Mouse (Mus musculus) hindbrain, embryonic 11.5 days (tissue): ENCODE data around the gene Crebzf. TPM values are rescaled to one million over a fixed set of nuclear protein-coding genes. Genes with fewer than 3 reads are reported as not detected.
A peak's percentile ranks its signal among the peaks of the same experiment; 100 is the strongest.

Experiments
- ATAC-seq: fragments of 200-750 bp; cut with Nextera tagmentation; 2 replicates; pipeline ENCODE4 v1.8.0; 2017; ENCODE audit warnings: mild to moderate bottlenecking, moderate TSS enrichment, moderate library complexity; ENCODE audit not compliant: low FRiP score
- DNase-seq: peaks from one replicate; pipeline ENCODE4 v3.0.0-alpha.2; 2015; ENCODE audit warnings: low spot score
- H3K27ac ChIP-seq: fragments of 300-500 bp; sonication (generic); 2 replicates; pipeline ENCODE4 v1.5.1; 2014; ENCODE audit warnings: mild to moderate bottlenecking, low read depth, low read length
- H3K27me3 ChIP-seq: fragments of 300-500 bp; sonication (generic); 2 replicates; pipeline ENCODE4 v1.6.1; 2014; ENCODE audit warnings: mild to moderate bottlenecking, low read length, moderate library complexity, mixed read lengths; ENCODE audit not compliant: control insufficient read depth, insufficient read depth
- H3K36me3 ChIP-seq: fragments of 300-500 bp; sonication (generic); 2 replicates; pipeline ENCODE4 v1.6.1; 2014; ENCODE audit warnings: mild to moderate bottlenecking, low read length, moderate library complexity, mixed read lengths; ENCODE audit not compliant: control insufficient read depth, insufficient read depth
- H3K4me1 ChIP-seq: fragments of 300-500 bp; sonication (generic); replicated peaks from 2 replicates; pipeline ENCODE4 v1.6.1; 2014; ENCODE audit warnings: low read length, mixed read lengths; ENCODE audit not compliant: control insufficient read depth, insufficient read depth
- H3K4me2 ChIP-seq: fragments of 300-500 bp; sonication (generic); replicated peaks from 2 replicates; pipeline ENCODE4 v1.6.1; 2014; ENCODE audit warnings: mild to moderate bottlenecking, low read depth, low read length
- H3K4me3 ChIP-seq: fragments of 300-500 bp; sonication (generic); 2 replicates; pipeline ENCODE4 v1.5.1; 2014; ENCODE audit warnings: low read depth, low read length
- H3K9ac ChIP-seq: fragments of 300-500 bp; sonication (generic); 2 replicates; pipeline ENCODE4 v1.6.1; 2014; ENCODE audit warnings: low read depth, low read length
- H3K9me3 ChIP-seq: fragments of 300-500 bp; sonication (generic); 2 replicates; pipeline ENCODE4 v1.6.1; 2016; ENCODE audit warnings: low read length; ENCODE audit not compliant: control insufficient read depth
- WGBS: fragments of 180-500 bp; shearing (Covaris S2); extraction: QIAGEN DNeasy Blood & Tissue Kit; methylation state at CpG from one replicate; pipeline ENCODE4 v1.1.7; 2014; 5-methylcytosine and 5-hydroxymethylcytosine counted together
- polyA plus RNA-seq: library from polyadenylated mRNA; unstranded; fragments of >200 nt; fragmentation: Nextera tagmentation; extraction: Ambion mirVana; gene quantifications from 2 replicates; pipeline ENCODE4 v1.2.1, GENCODE M21; 2014

The Crebzf gene
- polyA plus RNA-seq = 48.8 and 59.3 TPM in 2 replicates

DNA sequence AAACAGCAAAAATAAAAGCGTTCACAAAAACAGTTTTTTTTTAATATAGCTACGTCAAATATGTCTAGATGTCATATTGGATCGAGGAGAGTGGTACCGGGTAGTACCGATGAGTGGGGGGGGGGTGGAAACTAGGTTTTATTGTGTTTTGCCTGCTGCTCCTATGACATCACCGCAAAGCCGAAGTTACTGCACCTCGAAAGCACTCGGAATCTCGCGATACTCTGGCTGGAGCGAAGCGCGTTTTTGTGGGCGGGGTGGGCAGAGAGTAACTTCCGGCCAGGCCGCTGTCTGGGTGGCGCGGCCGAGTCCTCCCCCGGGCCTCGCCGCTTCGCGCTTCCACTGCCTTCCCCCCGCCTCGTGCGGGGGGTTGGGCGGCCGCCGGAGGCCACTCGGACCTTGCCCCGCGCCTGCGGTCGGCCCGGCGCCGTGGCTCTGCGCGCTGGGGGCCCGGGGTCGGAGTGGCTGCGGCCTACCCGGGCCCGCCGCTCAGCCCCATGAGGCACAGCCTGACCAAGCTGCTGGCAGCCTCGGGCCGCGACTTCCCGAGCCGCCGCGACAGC, at the start of gene Crebzf:
Gene Crebzf (plus strand): TSS at position 212 of the 563 bp plus-strand sequence.
- no peaks in the 10 kb centered on the region for H3K27me3 ChIP-seq
- no peaks in the 10 kb centered on the region for H3K4me1 ChIP-seq
- ATAC-seq (peak; percentile 96), DNase-seq (peak; percentile 98)
- no peaks in the 10 kb centered on the region for H3K9me3 ChIP-seq
- peak within 1 kb of the TSS; percentile 85 for H3K4me2 ChIP-seq
- H3K36me3 ChIP-seq = no peaks in the 10 kb centered on the region
- H3K27ac ChIP-seq = peak within 1 kb of the TSS; percentile 95
- H3K9ac ChIP-seq = peak within 1 kb of the TSS; percentile 98
- peak within 1 kb of the TSS; percentile 98 for H3K4me3 ChIP-seq
- 0% methylated on average over 44 of the region's 54 CpGs for WGBS

DNA sequence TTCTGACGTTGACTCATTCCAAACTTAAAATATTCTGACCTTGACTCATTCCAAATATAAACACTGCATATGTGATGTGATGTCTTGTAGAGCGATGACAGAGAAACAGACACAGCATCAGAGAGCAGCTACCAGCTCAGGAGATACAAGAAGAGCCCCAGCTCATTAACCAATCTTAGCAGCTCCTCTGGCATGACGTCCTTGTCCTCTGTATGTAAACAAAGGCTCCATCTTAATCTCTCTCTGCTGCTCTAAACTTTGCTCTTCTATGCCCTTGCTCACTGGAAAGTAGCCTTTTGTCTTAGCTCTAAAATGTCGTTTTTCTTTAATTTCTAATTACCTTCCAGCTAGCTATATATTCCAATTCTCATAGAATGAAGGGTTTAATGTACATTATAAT, 47.5 kb upstream of the Crebzf start:
- H3K9ac ChIP-seq = no peak overlapping the region
- no peak overlapping the region for H3K4me2 ChIP-seq
- 64% methylated on average over 4 of the region's 4 CpGs for WGBS
- no peak overlapping the region for H3K27ac ChIP-seq
- DNase-seq = no peak
- no peak overlapping the region for H3K4me3 ChIP-seq
- H3K4me1 ChIP-seq = no peaks in the 10 kb centered on the region
- no peaks in the 10 kb centered on the region for H3K27me3 ChIP-seq
- no peaks in the 10 kb centered on the region for H3K36me3 ChIP-seq
- ATAC-seq = no peak
- H3K9me3 ChIP-seq = no peaks in the 10 kb centered on the region

DNA sequence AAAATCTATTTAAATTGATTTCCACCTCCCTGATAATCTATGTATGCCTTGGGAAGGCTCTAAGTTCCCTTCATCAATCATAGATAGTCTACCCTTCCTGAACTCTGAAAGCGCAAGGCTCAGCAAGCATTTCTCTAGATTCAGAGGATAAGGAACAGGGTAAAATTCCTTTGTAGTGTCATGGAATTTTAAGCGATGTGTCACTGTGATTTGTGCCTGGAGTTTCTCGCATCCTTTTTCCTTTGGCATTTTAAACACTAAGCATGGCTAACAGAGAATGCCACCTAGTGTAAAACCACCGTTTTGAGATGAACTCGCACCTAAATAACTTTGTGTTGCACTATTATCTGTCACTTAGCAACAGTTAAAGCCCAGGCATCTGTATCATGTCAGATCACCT, 46.6 kb upstream of the Crebzf start:
- Histone ChIP-seq H3K4me3 (no peak overlapping the region), H3K4me2 (no peak overlapping the region), H3K9ac (no peak overlapping the region), H3K36me3 (no peaks in the 10 kb centered on the region), H3K4me1 (no peaks in the 10 kb centered on the region), H3K27me3 (no peaks in the 10 kb centered on the region), H3K9me3 (no peaks in the 10 kb centered on the region), H3K27ac (no peak overlapping the region)
- WGBS = 76% methylated on average over 5 of the region's 5 CpGs
- DNase-seq (no peak), ATAC-seq (no peak)

DNA sequence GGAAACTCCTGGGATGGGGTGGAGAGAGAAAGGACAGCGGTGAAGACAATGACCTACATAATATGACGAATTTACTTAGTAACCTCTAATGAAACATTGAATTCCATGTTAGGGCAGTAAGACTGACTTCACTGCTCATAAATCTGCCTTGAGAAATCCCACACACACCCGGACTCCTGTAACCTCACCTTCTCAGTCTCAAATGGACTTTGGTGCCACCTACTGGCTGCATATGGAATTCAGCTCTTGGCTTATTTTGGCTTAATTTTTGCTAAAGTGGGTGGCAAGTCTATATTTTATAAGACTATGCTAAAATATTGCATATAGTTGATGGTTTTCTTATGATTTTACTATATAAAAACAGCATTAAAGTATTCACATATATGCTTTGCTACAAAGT, 32.6 kb upstream of the Crebzf start:
- no peak overlapping the region for H3K4me3 ChIP-seq
- H3K27me3 ChIP-seq = no peaks in the 10 kb centered on the region
- H3K4me2 ChIP-seq = no peak overlapping the region
- peak; percentile 72 for DNase-seq
- 0 out of 2 replicates have a peak, but pooled peaks have one; percentile 35 for ATAC-seq
- H3K4me1 ChIP-seq = no peaks in the 10 kb centered on the region
- no peaks in the 10 kb centered on the region for H3K36me3 ChIP-seq
- no peaks in the 10 kb centered on the region for H3K9me3 ChIP-seq
- no peak overlapping the region for H3K27ac ChIP-seq
- WGBS = 64% methylated on average over 3 of the region's 3 CpGs
- H3K9ac ChIP-seq = no peak overlapping the region

DNA sequence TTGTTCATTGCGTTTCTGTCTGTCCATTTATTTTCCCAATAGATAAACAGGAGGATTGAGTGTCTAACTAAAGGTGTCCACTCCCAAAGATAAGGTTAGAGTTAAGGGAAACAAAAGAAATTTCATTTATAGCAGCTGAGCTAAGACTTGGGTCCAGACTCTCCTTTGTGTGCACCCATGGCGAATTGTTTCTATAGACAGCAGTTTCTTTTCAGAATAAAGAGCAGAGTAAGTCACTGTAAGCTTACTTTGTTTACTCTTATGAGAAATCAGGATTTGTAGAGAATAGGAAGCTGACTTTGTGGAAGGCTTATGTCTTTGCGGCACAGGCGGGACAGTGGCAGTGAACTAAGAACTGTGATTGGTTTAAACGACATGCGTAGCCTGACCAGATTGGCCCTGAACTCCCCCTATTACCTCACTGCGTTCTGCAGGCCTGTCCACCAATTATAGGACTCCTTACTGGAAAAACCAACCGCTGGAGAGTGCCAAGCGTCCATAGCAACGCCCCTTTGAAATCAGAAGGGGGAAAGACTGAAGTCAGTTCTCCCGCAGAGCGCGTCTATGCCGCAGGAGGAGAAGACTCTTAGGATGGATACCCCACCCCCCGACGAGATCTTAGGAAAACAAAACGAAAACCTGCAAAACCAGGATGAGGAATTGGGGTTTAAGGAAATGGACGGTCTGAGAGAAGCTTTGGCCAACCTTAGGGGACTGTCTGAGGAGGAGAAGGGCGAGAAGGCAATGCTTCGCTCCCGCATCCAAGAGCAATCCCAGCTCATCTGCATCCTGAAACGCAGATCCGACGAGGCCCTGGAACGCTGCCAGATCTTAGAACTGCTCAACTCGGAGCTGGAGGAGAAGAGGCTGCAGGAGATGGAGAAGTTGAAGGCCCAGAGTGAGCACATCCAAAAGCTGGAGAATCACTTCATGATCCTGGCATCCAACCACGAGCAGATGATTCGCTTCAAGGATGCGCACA, 16.2 kb upstream of the Crebzf start, which contains the start of gene Ccdc89:
Gene Ccdc89 (plus strand): TSS at position 558 of the 982 bp plus-strand sequence.
- no peaks in the 10 kb centered on the region for H3K27me3 ChIP-seq
- H3K4me3 ChIP-seq = peak within 1 kb of the TSS; percentile 31
- DNase-seq (peak; percentile 80), ATAC-seq (peak; percentile 100)
- no peaks in the 10 kb centered on the region for H3K9me3 ChIP-seq
- no peaks in the 10 kb centered on the region for H3K4me1 ChIP-seq
- 22% methylated on average over 29 of the region's 29 CpGs for WGBS
- H3K4me2 ChIP-seq = peak within 1 kb of the TSS; percentile 47
- no peaks in the 10 kb centered on the region for H3K36me3 ChIP-seq
- H3K27ac ChIP-seq = no peak within 1 kb of the TSS
- H3K9ac ChIP-seq = peak within 1 kb of the TSS; percentile 41; the same call in 1 of the 2 replicates

DNA sequence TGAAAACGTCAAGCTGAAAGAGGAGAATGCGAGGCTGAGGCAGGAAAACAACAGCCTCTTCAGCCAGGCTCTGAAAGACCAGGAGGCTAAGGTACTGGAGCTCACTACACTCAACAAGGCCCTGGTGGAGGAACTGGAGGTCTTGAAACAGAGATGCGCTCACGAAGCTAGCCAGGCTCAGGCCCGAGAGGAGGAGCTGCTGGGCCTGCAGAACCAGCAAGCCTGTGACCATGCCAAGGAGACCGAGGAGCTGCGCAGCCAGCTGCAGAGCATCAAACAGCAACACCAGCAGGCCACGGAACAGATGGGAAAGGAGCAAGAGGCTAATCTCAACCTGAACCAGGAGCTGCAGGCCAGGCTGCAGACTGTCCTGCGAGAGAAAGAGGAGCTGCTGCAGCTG, 15.5 kb upstream of the Crebzf start:
- peak overlapping the region; percentile 31 for H3K4me3 ChIP-seq
- H3K9ac ChIP-seq = no peak overlapping the region; the same call in 1 of the 2 replicates
- peak overlapping the region; percentile 47 for H3K4me2 ChIP-seq
- no peaks in the 10 kb centered on the region for H3K4me1 ChIP-seq
- no peak overlapping the region for H3K27ac ChIP-seq
- no peaks in the 10 kb centered on the region for H3K36me3 ChIP-seq
- 68% methylated on average over 9 of the region's 9 CpGs for WGBS
- H3K27me3 ChIP-seq = no peaks in the 10 kb centered on the region
- H3K9me3 ChIP-seq = no peaks in the 10 kb centered on the region
- no peak for DNase-seq
- ATAC-seq = no peak

DNA sequence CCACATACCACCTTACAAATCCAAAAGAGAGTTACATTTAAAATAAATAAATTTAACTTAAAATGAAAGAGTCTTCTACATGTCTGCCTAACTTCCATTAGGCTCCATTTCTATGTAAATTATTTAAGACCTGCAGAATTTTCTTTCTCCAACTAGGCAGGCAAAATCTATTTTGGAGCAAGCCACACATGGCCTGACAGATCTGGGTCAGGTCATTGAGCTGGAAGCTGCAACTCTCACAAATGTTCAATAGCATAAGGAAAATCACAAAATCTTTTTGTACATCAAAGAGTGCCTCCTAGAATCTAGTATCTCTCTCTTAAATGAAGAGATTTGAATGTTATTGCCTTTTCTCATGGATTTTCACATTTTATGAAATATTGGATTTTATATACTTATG, 10.3 kb upstream of the Crebzf start:
- no peak overlapping the region for H3K4me3 ChIP-seq
- no peaks in the 10 kb centered on the region for H3K4me1 ChIP-seq
- H3K9ac ChIP-seq = no peak overlapping the region
- no peak overlapping the region for H3K27ac ChIP-seq
- ATAC-seq = no peak
- no peak for DNase-seq
- H3K36me3 ChIP-seq = no peaks in the 10 kb centered on the region
- no peaks in the 10 kb centered on the region for H3K9me3 ChIP-seq
- no peak overlapping the region for H3K4me2 ChIP-seq
- no peaks in the 10 kb centered on the region for H3K27me3 ChIP-seq

DNA sequence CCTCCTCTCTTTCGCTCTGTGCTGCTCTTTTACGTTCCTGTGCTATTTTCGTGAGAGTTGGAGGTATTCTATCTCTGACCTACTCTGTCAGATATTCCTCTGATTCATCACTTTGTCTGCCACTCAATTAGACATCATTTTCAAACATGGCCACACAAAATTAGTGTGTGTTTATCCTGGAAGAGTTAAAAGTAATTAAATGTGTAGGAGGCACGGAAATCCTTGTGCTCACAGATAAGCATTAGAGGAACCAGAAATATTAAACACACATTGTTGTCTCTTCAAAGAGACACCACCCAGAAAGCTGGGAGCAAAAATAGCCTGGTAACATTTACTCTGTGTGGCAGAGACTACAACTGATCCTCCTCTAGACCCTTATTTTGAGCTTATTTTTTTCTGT, 2.5 kb upstream of the Crebzf start:
- no peak overlapping the region for H3K4me2 ChIP-seq
- no peak overlapping the region for H3K9ac ChIP-seq
- no peaks in the 10 kb centered on the region for H3K36me3 ChIP-seq
- H3K9me3 ChIP-seq = no peaks in the 10 kb centered on the region
- DNase-seq = no peak
- ATAC-seq = no peak
- H3K27me3 ChIP-seq = no peaks in the 10 kb centered on the region
- no peaks in the 10 kb centered on the region for H3K4me1 ChIP-seq
- no peak overlapping the region for H3K27ac ChIP-seq
- WGBS = 97% methylated on average over 4 of the region's 4 CpGs
- H3K4me3 ChIP-seq = no peak overlapping the region
